Mouse (Mus musculus): ENCODE measurements around the gene Dyrk1a. TPM values are rescaled to one million over a fixed set of nuclear protein-coding genes. Genes with fewer than 3 reads are reported as not detected.

The Dyrk1a gene
- polyA plus RNA-seq (2014; fragmentation: Nextera tagmentation; extraction: Ambion mirVana): 14.1 and 16.8 TPM in 2 replicates

GRCm38 (mm10) chr16:94569229-94570176, at the start of gene Dyrk1a:
Gene Dyrk1a, plus strand, starts transcription at chr16:94570010.
- H3K27ac ChIP-seq (ENCODE audit: low read length): peak within 1 kb of the TSS; percentile 100
- under 1% methylated on average over 107 of the region's 133 CpGs for WGBS
- H3K9ac ChIP-seq (replicated peaks; ENCODE audit: low read depth, low read length): peak within 1 kb of the TSS; percentile 99
- H3K4me1 ChIP-seq (ENCODE audit: control insufficient read depth, insufficient read depth, low read length): peaks cover 22% of the 10 kb centered on the region
- peak within 1 kb of the TSS; percentile 65 for H3K4me3 ChIP-seq (ENCODE audit: low read depth, low read length)
- H3K36me3 ChIP-seq (ENCODE audit: control insufficient read depth, insufficient read depth, low read length): no peaks in the 10 kb centered on the region
- peak within 1 kb of the TSS; percentile 78 for H3K4me2 ChIP-seq (replicated peaks; ENCODE audit: low read depth, low read length)
- H3K9me3 ChIP-seq (ENCODE audit: control insufficient read depth, low read depth, low read length): no peaks in the 10 kb centered on the region
- H3K27me3 ChIP-seq (ENCODE audit: control insufficient read depth, insufficient read depth, low read length): no peaks in the 10 kb centered on the region
- ATAC-seq (ENCODE audit: insufficient number of reproducible peaks, insufficient read depth, low FRiP score, low read depth): peak; percentile 95

DNA sequence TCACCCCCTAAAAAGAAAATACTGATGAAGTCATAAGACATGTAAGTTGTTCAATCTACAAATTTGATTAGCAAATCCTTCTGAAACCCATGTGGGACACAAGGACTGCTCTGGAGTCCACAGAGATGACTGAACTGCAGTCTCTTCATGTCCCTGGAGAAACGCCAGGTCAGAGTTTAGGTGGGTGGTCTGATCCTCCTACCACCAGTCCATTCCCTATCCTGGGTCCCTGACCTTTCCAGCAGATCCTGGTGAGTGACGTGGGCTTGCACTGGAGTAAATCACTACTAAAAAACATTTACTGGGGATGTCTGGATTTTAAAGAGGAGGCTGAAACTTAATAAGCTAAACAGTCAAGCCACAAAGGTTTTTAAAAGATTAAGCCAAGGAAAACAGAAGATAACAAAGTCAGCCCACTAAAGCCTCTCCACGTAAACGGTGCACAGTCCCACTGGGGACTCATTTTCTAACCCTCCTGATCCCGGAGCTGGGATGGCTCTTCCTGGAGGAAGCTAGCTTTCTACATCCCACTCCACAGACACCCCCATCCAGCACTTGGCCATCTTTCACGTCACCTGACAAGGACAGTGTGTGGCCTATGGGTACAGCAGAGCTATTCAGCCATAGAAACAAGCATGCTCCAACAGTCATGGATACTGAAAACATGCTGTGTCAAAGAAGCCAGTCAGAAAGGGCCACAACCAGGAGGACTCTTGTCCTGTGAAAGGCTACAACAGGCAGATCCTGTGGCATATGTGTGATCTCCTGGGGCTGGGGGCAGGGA, 46.0 kb upstream of the Dyrk1a start:
- Histone ChIP-seq H3K4me1 (ENCODE audit: control insufficient read depth, insufficient read depth, low read length) (peaks cover 31% of the 10 kb centered on the region; the same call in 1 of the 2 replicates), H3K4me3 (ENCODE audit: low read depth, low read length) (no peak overlapping the region), H3K27ac (ENCODE audit: low read length) (no peak overlapping the region; the same call in 1 of the 2 replicates), H3K9me3 (ENCODE audit: control insufficient read depth, low read depth, low read length) (no peaks in the 10 kb centered on the region), H3K27me3 (ENCODE audit: control insufficient read depth, insufficient read depth, low read length) (no peaks in the 10 kb centered on the region), H3K36me3 (ENCODE audit: control insufficient read depth, insufficient read depth, low read length) (no peaks in the 10 kb centered on the region), H3K4me2 (replicated peaks; ENCODE audit: low read depth, low read length) (peak overlapping the region; percentile 13; the same call in 1 of the 2 replicates), H3K9ac (replicated peaks; ENCODE audit: low read depth, low read length) (no peak overlapping the region; the same call in 1 of the 2 replicates)
- ATAC-seq (ENCODE audit: insufficient number of reproducible peaks, insufficient read depth, low FRiP score, low read depth): no peak
- 31% methylated on average over 6 of the region's 6 CpGs for WGBS

DNA sequence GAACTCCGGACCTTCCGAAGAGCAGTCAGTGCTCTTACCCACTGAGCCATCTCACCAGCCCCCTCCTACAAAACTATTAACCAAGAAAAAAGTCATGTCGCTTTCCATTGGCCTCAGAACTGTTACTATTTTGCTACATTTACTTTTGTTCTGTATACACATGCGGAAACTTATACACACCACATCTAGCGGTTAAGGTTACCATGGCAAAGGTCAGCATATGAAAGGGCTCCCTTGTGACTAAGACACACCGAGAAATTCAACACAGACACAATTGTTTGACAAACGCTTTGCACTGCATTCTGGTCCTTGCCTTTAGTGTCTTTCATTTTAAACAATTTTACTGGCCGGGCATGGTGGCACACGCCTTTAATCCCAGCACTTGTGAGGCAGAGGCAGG, 45.1 kb upstream of the Dyrk1a start:
- Histone ChIP-seq H3K9ac (replicated peaks; ENCODE audit: low read depth, low read length) (no peak overlapping the region), H3K27me3 (ENCODE audit: control insufficient read depth, insufficient read depth, low read length) (no peaks in the 10 kb centered on the region), H3K4me3 (ENCODE audit: low read depth, low read length) (no peak overlapping the region), H3K9me3 (ENCODE audit: control insufficient read depth, low read depth, low read length) (no peaks in the 10 kb centered on the region), H3K4me2 (replicated peaks; ENCODE audit: low read depth, low read length) (no peak overlapping the region; the same call in 1 of the 2 replicates), H3K27ac (ENCODE audit: low read length) (no peak overlapping the region), H3K4me1 (ENCODE audit: control insufficient read depth, insufficient read depth, low read length) (peaks cover 25% of the 10 kb centered on the region; the same call in 1 of the 2 replicates), H3K36me3 (ENCODE audit: control insufficient read depth, insufficient read depth, low read length) (no peaks in the 10 kb centered on the region)
- no peak for ATAC-seq (ENCODE audit: insufficient number of reproducible peaks, insufficient read depth, low FRiP score, low read depth)
- WGBS: 78% methylated on average over 9 of the region's 9 CpGs

GRCm38 (mm10) chr16:94525955-94526343, 43.9 kb upstream of the Dyrk1a start:
- ATAC-seq (ENCODE audit: insufficient number of reproducible peaks, insufficient read depth, low FRiP score, low read depth): peak; percentile 71
- no peaks in the 10 kb centered on the region for H3K36me3 ChIP-seq (ENCODE audit: control insufficient read depth, insufficient read depth, low read length)
- H3K9ac ChIP-seq (replicated peaks; ENCODE audit: low read depth, low read length): peak overlapping the region; percentile 76
- H3K27ac ChIP-seq (ENCODE audit: low read length): peak overlapping the region; percentile 87
- H3K9me3 ChIP-seq (ENCODE audit: control insufficient read depth, low read depth, low read length): no peaks in the 10 kb centered on the region
- H3K4me3 ChIP-seq (ENCODE audit: low read depth, low read length): peak overlapping the region; percentile 56
- 0% methylated on average over 24 of the region's 24 CpGs for WGBS
- peaks cover 17% of the 10 kb centered on the region; the same call in 1 of the 2 replicates for H3K4me1 ChIP-seq (ENCODE audit: control insufficient read depth, insufficient read depth, low read length)
- H3K4me2 ChIP-seq (replicated peaks; ENCODE audit: low read depth, low read length): peak overlapping the region; percentile 71
- H3K27me3 ChIP-seq (ENCODE audit: control insufficient read depth, insufficient read depth, low read length): no peaks in the 10 kb centered on the region

DNA sequence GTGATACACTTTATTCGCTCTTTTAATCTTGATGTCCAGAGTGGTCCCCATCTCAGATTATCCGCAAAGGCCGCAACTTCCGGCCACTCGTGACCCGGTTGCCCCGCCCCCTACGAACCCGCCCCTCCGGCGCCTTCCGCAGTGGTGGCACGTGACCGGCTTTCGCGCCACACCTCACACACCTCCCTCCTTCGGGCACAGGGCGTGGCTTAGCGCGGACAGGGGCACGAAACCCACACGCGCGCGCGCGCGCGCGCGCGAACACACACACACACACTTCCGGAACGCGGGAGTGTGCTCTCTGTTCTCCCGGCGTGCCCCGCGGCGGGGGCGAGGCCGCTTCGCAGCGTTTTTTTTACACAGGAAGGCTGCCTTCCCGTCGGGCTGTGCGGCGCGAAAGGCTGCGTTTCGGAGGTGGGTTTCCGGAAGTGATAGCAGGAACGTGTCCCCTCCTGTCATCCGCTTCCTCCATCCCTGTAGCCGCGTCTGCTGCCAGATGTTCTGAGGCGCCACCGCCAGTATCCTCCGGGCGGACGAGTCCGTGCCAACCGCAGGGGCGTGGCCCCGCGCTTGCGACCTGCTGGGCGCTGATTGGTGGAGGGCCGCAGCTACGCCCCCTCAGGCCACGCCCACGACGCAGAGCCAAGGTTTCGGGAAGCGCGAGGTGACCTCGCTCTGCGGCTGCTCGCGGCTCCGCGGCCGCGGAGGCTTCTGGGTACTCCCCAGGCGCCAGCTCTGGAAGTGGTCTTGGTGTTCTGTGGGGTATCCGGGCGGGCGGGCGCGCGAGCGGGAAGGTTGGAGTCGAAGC, 43.3 kb upstream of the Dyrk1a start, which contains the start of gene Vps26c:
Gene Vps26c, minus strand, starts transcription at position 487 of the 808 bp plus-strand sequence.
- under 1% methylated on average over 93 of the region's 93 CpGs for WGBS
- no peaks in the 10 kb centered on the region for H3K27me3 ChIP-seq (ENCODE audit: control insufficient read depth, insufficient read depth, low read length)
- H3K9me3 ChIP-seq (ENCODE audit: control insufficient read depth, low read depth, low read length): no peaks in the 10 kb centered on the region
- no peaks in the 10 kb centered on the region for H3K36me3 ChIP-seq (ENCODE audit: control insufficient read depth, insufficient read depth, low read length)
- peak; percentile 93 for ATAC-seq (ENCODE audit: insufficient number of reproducible peaks, insufficient read depth, low FRiP score, low read depth)
- peak within 1 kb of the TSS; percentile 56 for H3K4me3 ChIP-seq (ENCODE audit: low read depth, low read length)
- H3K27ac ChIP-seq (ENCODE audit: low read length): peak within 1 kb of the TSS; percentile 87
- H3K9ac ChIP-seq (replicated peaks; ENCODE audit: low read depth, low read length): peak within 1 kb of the TSS; percentile 76
- H3K4me2 ChIP-seq (replicated peaks; ENCODE audit: low read depth, low read length): peak within 1 kb of the TSS; percentile 71
- peaks cover 17% of the 10 kb centered on the region; the same call in 1 of the 2 replicates for H3K4me1 ChIP-seq (ENCODE audit: control insufficient read depth, insufficient read depth, low read length)

- ATAC-seq (ENCODE audit: insufficient number of reproducible peaks, insufficient read depth, low FRiP score, low read depth): no peak
- H3K4me1 ChIP-seq (ENCODE audit: control insufficient read depth, insufficient read depth, low read length): peaks cover 17% of the 10 kb centered on the region; the same call in 1 of the 2 replicates
- H3K4me3 ChIP-seq (ENCODE audit: low read depth, low read length): peak overlapping the region; percentile 56
- no peaks in the 10 kb centered on the region for H3K9me3 ChIP-seq (ENCODE audit: control insufficient read depth, low read depth, low read length)
- 4% methylated on average over 13 of the region's 13 CpGs for WGBS
- no peaks in the 10 kb centered on the region for H3K36me3 ChIP-seq (ENCODE audit: control insufficient read depth, insufficient read depth, low read length)
- H3K4me2 ChIP-seq (replicated peaks; ENCODE audit: low read depth, low read length): peak overlapping the region; percentile 58
- peak overlapping the region; percentile 87 for H3K27ac ChIP-seq (ENCODE audit: low read length)
- no peaks in the 10 kb centered on the region for H3K27me3 ChIP-seq (ENCODE audit: control insufficient read depth, insufficient read depth, low read length)
- peak overlapping the region; percentile 76 for H3K9ac ChIP-seq (replicated peaks; ENCODE audit: low read depth, low read length)
Observed at GRCm38 (mm10) chr16:94527152-94527534, 42.7 kb upstream of the Dyrk1a start.

DNA sequence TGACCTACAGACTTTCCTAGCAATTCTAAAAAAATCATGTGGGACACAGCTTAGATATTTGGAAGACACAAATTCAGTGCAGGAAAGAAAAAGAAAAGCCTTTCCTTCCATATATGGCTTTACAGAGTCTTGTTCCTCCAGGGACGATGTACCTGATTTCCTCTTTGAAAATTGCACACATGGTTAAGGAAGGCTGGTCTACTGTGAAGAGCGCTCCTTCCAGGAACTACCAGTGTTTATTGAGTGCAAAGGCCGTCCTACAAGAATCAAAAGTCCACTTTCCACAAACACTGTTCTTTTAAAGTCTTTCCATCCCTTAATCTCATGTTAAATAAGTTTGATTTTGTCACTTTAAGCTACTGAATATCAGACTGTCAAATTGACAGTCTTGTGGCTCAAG, 42.3 kb upstream of the Dyrk1a start:
- Histone ChIP-seq H3K9me3 (ENCODE audit: control insufficient read depth, low read depth, low read length) (no peaks in the 10 kb centered on the region), H3K36me3 (ENCODE audit: control insufficient read depth, insufficient read depth, low read length) (no peaks in the 10 kb centered on the region), H3K27me3 (ENCODE audit: control insufficient read depth, insufficient read depth, low read length) (no peaks in the 10 kb centered on the region), H3K27ac (ENCODE audit: low read length) (peak overlapping the region; percentile 87), H3K9ac (replicated peaks; ENCODE audit: low read depth, low read length) (peak overlapping the region; percentile 76), H3K4me2 (replicated peaks; ENCODE audit: low read depth, low read length) (peak overlapping the region; percentile 58), H3K4me1 (ENCODE audit: control insufficient read depth, insufficient read depth, low read length) (peaks cover 17% of the 10 kb centered on the region; the same call in 1 of the 2 replicates), H3K4me3 (ENCODE audit: low read depth, low read length) (peak overlapping the region; percentile 56)
- ATAC-seq (ENCODE audit: insufficient number of reproducible peaks, insufficient read depth, low FRiP score, low read depth): no peak
- WGBS: 36% methylated on average over 3 of the region's 3 CpGs
